Mouse (Mus musculus) forebrain, embryonic 16.5 days (tissue): ENCODE measurements at regions not wholly inside any gene's neighbourhood (a gene's known extent, or its start where the extent isn't known, plus 50 kb on each side); places are given as distances from the start of the nearest gene placed in this dataset. TPM values are rescaled to one million over a fixed set of nuclear protein-coding genes. Genes with fewer than 3 reads are reported as not detected.

Experiments
- ATAC-seq: fragments of 200-750 bp; cut with Nextera tagmentation; 2 replicates; pipeline ENCODE4 v1.8.0; 2017; ENCODE audit warnings: mild to moderate bottlenecking, moderate library complexity
- H3K27ac ChIP-seq: fragments of 300-500 bp; sonication (generic); 2 replicates; pipeline ENCODE4 v1.5.1; 2014; ENCODE audit warnings: low read length, control low read depth
- H3K27me3 ChIP-seq: fragments of 300-500 bp; sonication (generic); replicated peaks from 2 replicates; pipeline ENCODE4 v1.6.1; 2014; ENCODE audit warnings: low read length; ENCODE audit not compliant: control insufficient read depth, insufficient read depth
- H3K36me3 ChIP-seq: fragments of 300-500 bp; sonication (generic); 2 replicates; pipeline ENCODE4 v1.6.1; 2014; ENCODE audit not compliant: control insufficient read depth, insufficient read depth
- H3K4me1 ChIP-seq: fragments of 300-500 bp; sonication (generic); replicated peaks from 2 replicates; pipeline ENCODE4 v1.6.1; 2014; ENCODE audit warnings: low read length; ENCODE audit not compliant: control insufficient read depth, insufficient read depth
- H3K4me2 ChIP-seq: fragments of 300-500 bp; sonication (generic); 2 replicates; pipeline ENCODE4 v1.6.1; 2014; ENCODE audit warnings: mild to moderate bottlenecking, low read length, control low read depth
- H3K4me3 ChIP-seq: fragments of 300-500 bp; sonication (generic); replicated peaks from 2 replicates; pipeline ENCODE4 v1.5.1; 2014; ENCODE audit warnings: mild to moderate bottlenecking, low read length, control low read depth
- H3K9ac ChIP-seq: fragments of 300-500 bp; sonication (generic); replicated peaks from 2 replicates; pipeline ENCODE4 v1.6.1; 2014; ENCODE audit warnings: low read depth, low read length, control low read depth
- H3K9me3 ChIP-seq: fragments of 300-500 bp; sonication (generic); 2 replicates; pipeline ENCODE4 v1.6.1; 2016; ENCODE audit warnings: low read length; ENCODE audit not compliant: control insufficient read depth
- WGBS: fragments of 180-500 bp; shearing (Covaris S2); extraction: QIAGEN DNeasy Blood & Tissue Kit; methylation state at CpG from one replicate; pipeline ENCODE4 v1.1.7; 2014; 5-methylcytosine and 5-hydroxymethylcytosine counted together
- microRNA-seq: library from miRNA; unstranded; fragments of <30 nt; microRNA quantifications from one replicate; pipeline ENCODE4, GENCODE M21; 2017

DNA sequence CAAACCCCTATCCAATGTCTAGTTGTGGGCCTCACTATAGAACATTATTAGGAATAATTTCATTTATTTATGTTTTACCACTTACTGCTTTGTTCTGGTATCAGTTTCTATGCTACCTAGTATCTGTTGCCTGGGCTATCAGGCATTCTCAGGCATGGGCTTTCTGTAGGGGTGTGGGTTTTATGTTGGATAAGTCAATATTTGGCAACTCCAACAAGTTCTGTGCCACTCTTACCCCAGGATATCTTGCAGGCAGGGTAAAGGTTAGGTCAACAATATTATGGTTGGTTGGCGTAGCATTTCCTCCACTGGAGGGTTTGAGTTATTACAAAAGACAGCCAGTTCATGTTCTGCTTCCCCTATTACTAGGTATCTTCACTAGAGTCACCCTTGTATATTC is 65.8 kb downstream of the Smim10l1 start:
- no peak for ATAC-seq
- Histone ChIP-seq H3K9me3 (no peaks in the 10 kb centered on the region), H3K4me2 (no peak overlapping the region), H3K4me3 (no peak overlapping the region), H3K4me1 (no peaks in the 10 kb centered on the region), H3K9ac (no peak overlapping the region), H3K27ac (no peak overlapping the region), H3K36me3 (no peaks in the 10 kb centered on the region), H3K27me3 (no peaks in the 10 kb centered on the region)
- 88% methylated on average over 1 of the region's 1 CpGs for WGBS

DNA sequence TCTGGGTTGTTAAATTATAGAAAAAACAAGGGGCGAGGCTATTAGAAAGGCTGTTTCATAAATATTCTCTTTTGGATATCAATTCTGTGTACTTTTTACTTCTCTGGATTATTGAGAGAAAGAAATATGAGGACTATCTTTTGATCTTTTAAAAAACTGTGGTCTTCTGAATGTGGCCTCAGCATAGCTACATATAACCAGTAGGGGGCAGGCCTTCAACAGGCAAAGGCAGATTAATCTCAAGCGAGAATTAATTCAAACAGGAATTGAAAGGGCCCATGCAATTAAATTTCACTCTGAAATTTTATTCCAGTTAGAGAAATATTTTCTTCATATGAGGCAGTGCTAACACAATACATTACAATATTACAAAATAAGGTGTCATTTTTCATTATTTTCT is 66.6 kb downstream of the Smim10l1 start:
- WGBS: 60% methylated on average over 2 of the region's 2 CpGs
- no peak overlapping the region for H3K4me3 ChIP-seq
- no peaks in the 10 kb centered on the region for H3K4me1 ChIP-seq
- H3K36me3 ChIP-seq: no peaks in the 10 kb centered on the region
- no peak for ATAC-seq
- H3K4me2 ChIP-seq: no peak overlapping the region
- no peak overlapping the region for H3K27ac ChIP-seq
- no peaks in the 10 kb centered on the region for H3K9me3 ChIP-seq
- no peak overlapping the region for H3K9ac ChIP-seq
- no peaks in the 10 kb centered on the region for H3K27me3 ChIP-seq

DNA sequence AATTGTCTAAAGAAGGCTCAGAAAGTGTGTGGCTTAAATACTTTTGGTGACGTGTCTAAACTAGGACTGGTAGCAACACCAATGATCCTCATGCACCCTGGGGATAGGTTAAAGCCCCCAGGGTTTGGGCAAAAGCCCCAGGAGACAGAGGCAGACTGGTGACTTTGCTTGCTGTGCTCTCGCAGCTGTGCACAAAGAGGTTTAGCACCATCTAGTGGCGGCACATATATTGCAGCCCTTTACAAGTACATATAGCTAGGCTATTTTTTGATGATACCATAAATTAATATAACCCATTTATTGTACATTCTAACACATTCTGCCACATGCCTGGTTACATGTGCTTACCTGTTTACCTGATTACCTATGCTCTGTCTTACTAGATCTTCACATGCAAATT is 85.8 kb upstream of the 5530400C23Rik start:
- Histone ChIP-seq H3K27me3 (no peaks in the 10 kb centered on the region), H3K27ac (no peak overlapping the region), H3K4me1 (no peaks in the 10 kb centered on the region), H3K9me3 (no peaks in the 10 kb centered on the region), H3K4me3 (no peak overlapping the region), H3K9ac (no peak overlapping the region), H3K36me3 (no peaks in the 10 kb centered on the region), H3K4me2 (no peak overlapping the region)
- 4% methylated on average over 3 of the region's 3 CpGs for whole genome bisulfite sequencing
- peak; percentile 49; the same call in 1 of the 2 replicates for ATAC-seq

Small RNAs in the stretch of these regions (microRNA-seq; reads per million reads assigned to microRNA genes)
- not detected for gene Gm23403
- gene Gm25019: not detected
